Mouse (Mus musculus) cerebellum, postnatal 10 days (tissue): Measurements from ENCODE around the gene Npm3.

Source experiments
- DNase-seq, 2 experiments: peaks; one replicate each; pipeline ENCODE4 v3.0.0; 2021; ENCODE audit warnings: mixed read lengths in 2 of 2

The Npm3 gene

DNA sequence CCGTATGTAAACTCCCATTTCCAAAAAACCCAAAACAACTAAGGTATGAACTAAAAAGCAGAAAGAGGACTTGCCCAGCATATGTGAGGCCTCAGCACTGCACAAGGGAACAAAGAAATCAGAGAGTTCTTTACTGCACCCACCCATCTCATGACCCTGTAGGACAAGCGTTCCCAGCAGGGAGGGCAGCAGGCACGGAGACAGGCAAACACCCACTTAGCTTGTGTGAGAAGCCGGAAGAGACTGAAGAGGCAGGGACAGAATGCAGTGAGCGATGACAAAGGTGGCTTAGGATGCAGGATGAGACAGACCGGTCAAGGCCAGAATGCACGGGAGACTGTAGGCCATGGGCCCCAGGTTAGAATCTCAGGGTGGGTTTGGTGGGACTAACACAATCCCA lies 17.7 kb downstream of the Npm3 start:
- DNase-seq: no peak

GRCm38 (mm10) chr19:45730042-45730441 lies 19.3 kb downstream of the Npm3 start:
- peak; percentile 32 to 60 for DNase-seq

- DNase-seq: no peak
These were observed 22.2 kb downstream of the Npm3 start for GRCm38 (mm10) chr19:45727231-45727630.

GRCm38 (mm10) chr19:45725677-45726277 lies 23.6 kb downstream of the Npm3 start:
- DNase-seq: peak; percentile 39 to 56

- DNase-seq: no peak
These were observed 27.2 kb downstream of the Npm3 start for GRCm38 (mm10) chr19:45722188-45722587.

- DNase-seq: no peak
These were observed 31.1 kb downstream of the Npm3 start for GRCm38 (mm10) chr19:45718286-45718685.

- DNase-seq: peak; percentile 69 to 71
These were observed 31.7 kb downstream of the Npm3 start for GRCm38 (mm10) chr19:45717493-45718220.

- no peak for DNase-seq
These were observed 40.7 kb downstream of the Npm3 start for GRCm38 (mm10) chr19:45708704-45709103.
